Mouse (Mus musculus): Measurements from ENCODE around the gene Gm9495.

Gm9495 gene

GRCm38 (mm10) chr8:69384361-69384760 lies 69.0 kb downstream of the Gm9495 start:
- no peak overlapping the region for H3K4me3 ChIP-seq (replicated peaks; ENCODE audit: low read length)
- TF ChIP-seq POU5F1 (IDR thresholded peaks at IDR 0.05; ENCODE audit: borderline replicate concordance, low read length) (no peak), NANOG (IDR thresholded peaks at IDR 0.05; ENCODE audit: borderline replicate concordance, low read length) (no peak), CTCF (conservative IDR thresholded peaks at IDR 0.05; ENCODE audit: low read length) (no peak)
- no peaks in the 10 kb centered on the region for H3K4me1 ChIP-seq (replicated peaks; ENCODE audit: low read depth, low read length)
- H3K9me3 ChIP-seq (ENCODE audit: low read length) = peaks cover 61% of the 10 kb centered on the region
- H3K27me3 ChIP-seq (ENCODE audit: insufficient read depth, low read length) = no peaks in the 10 kb centered on the region
- H3K36me3 ChIP-seq (ENCODE audit: insufficient read depth, low read length) = peaks cover 23% of the 10 kb centered on the region

All from E14TG2a.4 (cell line).